Mouse (Mus musculus) urinary bladder, adult 18-20 months (tissue): Measurements from ENCODE around the gene Flad1.

Source experiments
- DNase-seq, 2 experiments: peaks; one replicate each; pipeline ENCODE4 v3.0.0; 2022; ENCODE audit warnings: low spot score in 2 of 2, mixed read lengths in 2 of 2

Flad1 gene

DNA sequence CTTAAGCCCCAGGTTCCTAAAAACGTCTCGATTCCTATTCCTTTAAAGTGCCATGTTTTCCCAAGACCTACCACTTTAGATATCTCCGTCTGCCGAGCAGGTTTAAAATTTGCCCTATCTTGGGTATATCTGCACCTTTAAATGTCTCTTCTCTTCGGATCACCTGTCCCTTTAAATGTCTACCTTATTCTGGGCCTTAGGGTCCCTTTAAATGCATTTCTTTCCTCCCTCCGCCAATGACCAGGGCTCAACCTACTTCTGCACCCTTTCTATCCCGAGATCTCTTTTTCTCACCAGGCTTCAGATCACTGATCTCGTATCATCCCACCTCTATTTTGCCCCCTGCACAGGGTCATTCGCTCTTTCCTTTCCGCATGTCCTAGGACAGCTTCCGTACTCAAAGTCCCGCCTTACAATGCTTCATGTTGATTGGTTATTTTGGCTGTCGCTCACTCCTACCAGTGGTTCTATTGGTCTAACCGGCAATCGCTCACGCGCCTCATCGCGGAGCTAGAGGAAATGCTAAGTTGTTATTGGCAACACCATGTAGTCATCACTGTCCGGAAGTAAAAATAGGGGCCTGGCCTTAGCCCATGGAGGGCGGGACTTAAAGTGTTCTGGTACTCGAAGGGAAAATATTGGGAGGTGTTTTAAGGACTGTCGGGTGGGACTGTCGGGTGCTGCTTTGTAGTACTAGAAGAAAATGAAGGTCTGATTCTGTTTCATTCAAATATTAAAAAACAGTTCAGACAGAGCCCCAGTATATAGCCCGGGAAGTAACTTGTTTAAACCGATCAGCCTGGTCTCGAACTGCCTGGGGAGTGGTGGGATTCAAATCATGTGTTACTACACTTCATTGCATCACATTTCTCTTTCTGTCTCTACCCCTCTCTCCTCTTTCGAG lies at the start of gene Flad1:
Gene Flad1, minus strand, starts transcription at position 381 of the 904 bp plus-strand sequence.
- DNase-seq: peak; percentile 94 to 97

DNA sequence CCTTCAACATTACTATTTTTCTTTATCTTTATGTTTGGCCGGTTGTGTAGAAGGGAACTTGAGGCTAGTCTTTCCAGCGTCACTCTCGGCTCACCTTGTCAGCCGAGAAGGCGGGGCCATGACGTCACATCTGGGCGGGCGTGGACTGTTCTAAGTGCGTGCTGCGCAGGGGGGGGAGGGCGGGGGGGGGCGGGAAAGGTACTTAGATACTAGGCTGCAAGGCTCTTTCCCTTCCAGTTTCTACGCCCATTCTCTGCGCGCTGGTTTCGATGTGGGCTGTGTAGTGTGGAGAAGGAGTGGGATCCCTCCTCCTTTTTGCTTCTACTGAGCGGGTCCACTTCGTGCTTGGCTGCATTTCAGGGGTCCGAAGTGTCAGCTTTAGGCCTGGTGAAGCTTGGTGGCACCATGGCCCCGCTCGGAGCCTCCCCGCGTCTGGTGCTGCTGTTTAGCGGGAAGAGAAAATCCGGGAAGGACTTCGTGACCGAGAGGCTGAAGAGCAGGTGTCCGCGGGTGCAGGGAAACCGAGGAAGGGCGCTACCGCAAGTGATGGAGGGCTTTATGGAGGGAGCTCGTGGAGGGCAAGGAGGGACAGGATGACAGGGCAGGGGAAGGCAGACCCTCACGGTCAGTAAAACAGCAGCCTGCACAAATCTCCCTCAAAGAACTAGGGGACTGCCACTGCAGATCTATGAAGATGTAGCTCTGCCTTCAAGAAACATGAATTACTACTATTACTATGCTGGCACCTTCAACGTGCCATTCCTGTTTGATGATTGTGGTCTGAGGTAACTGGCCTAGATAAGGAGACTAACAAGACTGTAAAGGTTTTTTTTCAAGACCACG lies 47.5 kb upstream of the Flad1 start:
- DNase-seq: peak; percentile 83 to 91

- DNase-seq: no peak
These were observed 46.8 kb upstream of the Flad1 start for GRCm38 (mm10) chr3:89458372-89458964.

DNA sequence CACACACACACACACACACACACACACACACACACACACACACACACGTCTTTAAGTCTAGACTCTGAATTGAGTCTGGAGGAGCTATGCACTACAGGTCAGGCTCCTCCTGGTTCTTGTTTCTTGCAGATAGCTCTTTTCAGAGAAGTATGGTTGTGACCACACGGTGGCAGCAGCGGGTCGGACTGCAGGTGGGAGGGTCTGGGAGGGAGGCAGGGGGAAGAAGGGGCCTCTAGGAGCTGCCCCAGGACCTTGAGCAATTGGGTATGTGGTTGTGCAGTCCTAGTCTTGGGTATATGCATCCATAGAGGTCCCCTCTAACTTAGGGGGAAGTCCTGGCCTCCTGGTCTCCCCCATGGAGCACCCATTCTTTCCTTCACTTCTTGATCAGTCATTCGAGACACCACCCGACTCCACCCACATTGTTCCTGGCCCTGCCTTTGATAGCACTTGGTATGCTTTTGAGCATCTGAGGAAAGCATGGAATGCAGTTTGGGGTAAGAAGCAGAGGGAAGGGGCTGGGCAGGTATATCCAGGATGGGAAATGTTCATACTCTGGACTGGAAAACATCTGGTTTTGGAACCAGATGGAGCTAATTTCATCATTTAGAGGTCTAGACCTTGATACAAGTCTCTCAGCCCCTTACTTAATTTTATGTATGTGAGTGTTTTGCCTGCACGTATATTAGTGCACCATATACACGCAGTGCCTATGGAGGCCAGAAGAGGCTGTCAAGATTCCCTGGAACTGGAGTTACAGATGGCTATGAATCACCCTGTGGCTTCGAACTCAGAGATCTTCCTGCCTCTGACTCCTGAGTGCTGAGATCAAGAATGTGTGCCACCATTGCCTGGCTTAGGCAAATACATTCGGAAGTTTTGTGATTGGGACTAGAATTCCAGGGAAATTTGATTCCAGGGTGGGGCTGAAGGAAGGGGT lies 45.3 kb upstream of the Flad1 start:
- DNase-seq: peak in 1 of 2 experiments; percentile 52

- DNase-seq: no peak
These were observed 44.2 kb upstream of the Flad1 start for GRCm38 (mm10) chr3:89455786-89456285.

DNA sequence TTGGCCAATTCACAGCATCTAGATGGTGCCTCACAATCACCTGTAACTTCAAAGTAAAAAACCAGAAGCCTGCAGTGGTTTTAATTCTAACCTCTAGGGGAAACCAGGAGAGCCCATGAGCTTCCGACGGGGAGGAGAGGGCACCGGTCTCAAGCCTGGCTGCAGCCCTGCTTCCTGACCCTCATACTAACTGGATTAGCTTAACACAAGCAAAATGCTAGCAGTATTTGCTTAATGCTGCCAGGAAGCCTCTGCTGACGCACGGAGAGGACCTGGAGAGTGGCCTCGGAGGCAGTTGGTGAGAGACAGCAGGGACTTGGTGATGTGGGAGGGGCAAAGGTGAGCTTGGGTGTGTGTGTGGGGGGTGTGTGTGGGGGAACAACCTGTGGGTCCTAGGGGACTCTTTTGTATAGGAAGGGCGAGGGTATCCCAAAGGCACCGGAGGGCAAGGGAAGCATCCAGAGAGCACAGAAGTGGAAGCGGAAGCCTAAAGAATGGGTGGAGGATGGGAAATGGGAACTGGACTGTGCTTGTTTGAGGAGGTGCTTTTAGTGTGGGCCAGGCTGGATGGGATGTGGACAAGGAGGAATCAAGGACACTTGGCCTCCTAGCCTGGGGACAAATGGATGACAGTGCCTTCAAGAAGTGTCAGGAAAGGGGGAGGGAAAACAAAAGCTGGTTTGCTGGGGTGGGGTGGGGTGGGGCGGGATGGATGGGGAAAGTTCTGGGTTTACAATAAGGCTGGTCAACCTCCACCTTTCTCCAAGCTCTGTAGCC lies 42.9 kb upstream of the Flad1 start, which contains the start of gene Pmvk:
Gene Pmvk, plus strand, starts transcription at position 141 of the 777 bp plus-strand sequence.
- no peak for DNase-seq

DNA sequence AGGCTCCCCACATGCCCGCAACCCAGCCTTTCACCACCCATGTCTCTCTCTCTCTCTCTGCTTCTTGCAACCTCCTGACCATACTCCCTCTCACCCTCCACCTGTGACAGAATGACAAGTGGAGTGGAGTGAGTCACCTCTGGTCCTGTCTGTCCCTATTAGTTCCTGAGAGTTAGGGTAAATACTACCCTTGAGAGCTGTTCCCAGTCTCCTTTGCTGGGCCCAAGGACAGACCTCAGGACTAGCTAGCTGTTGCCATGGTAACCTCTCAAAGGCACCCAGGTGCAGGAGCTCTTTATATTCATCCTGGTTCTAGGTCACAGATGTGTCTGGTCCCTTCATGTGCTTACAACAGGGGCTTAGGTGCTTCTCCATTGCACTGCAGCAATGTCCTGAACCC lies 40.2 kb upstream of the Flad1 start:
- no peak for DNase-seq

DNA sequence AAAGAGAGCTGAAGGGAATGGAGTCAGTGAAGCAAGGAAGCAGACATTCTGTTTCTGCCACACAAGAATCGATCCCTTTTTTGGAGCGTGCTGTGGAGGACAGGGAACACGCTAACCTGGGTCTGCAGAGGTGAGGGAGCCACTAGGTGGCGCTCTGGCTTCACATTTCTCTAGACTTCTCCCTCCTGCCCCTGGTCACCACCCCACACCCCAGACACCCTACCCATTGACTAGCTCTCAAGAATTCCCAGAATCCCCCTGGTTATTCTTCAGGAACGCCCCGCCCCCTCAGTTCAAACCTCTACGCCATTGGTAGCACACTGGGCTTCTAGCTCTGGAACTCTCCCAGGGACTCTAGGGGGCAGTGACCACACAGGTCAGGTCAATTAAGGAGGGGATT lies 37.9 kb upstream of the Flad1 start:
- DNase-seq: peak in 1 of 2 experiments; percentile 51

GRCm38 (mm10) chr3:89448720-89449537 lies 37.3 kb upstream of the Flad1 start:
- no peak for DNase-seq

DNA sequence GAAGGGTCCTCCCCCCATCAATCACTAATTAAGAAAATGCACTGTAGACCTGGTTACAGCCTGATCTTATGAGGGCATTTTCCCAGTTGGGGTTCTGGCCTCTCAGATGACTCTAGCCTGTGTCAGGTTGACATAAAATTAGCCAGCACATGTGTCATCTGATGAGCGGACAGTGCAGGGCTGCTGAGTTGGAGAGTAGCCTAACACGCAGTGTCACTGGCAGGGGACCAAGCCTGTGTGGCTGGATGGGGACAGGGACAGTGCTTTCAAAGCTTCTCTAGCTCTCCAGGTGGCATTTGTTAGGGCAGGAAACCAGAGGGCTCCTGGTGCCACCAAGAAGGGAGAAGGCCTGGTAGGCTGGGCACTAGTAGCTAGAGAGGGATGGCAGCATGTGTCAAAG lies 29.0 kb upstream of the Flad1 start:
- DNase-seq: no peak

- no peak for DNase-seq
These were observed 25.6 kb upstream of the Flad1 start for GRCm38 (mm10) chr3:89437269-89437668.

- peak; percentile 53 to 62 for DNase-seq
These were observed 24.8 kb upstream of the Flad1 start, which contains the start of gene Pbxip1 for GRCm38 (mm10) chr3:89436176-89437113. Gene Pbxip1, plus strand, starts transcription at chr3:89436706.

GRCm38 (mm10) chr3:89435041-89435440 lies 23.4 kb upstream of the Flad1 start:
- DNase-seq: no peak

GRCm38 (mm10) chr3:89434532-89434931 lies 22.9 kb upstream of the Flad1 start:
- DNase-seq: no peak

GRCm38 (mm10) chr3:89432606-89433005 lies 20.9 kb upstream of the Flad1 start:
- DNase-seq: no peak

GRCm38 (mm10) chr3:89430171-89431159 lies 18.8 kb upstream of the Flad1 start, which contains the start of gene Pygo2:
Gene Pygo2, plus strand, starts transcription at chr3:89430214.
- peak; percentile 89 to 95 for DNase-seq
